Mouse (Mus musculus) T-helper 1 cell (primary cell): Measurements from ENCODE around the gene Ephx3.
"Not testable (repeated sequence)": the region's sequence is repeated elsewhere in the genome, so short reads cannot be mapped to it uniquely, and the experiment has no call there.

Experiments used
- in situ Hi-C: fragments of 300-600 bp; cut with MboI, MseI; formaldehyde crosslinking; loops from one replicate; pipeline ENCODE4 v1.15.1; 2025; ENCODE audit warnings: high pct_unique_total_duplicates

The Ephx3 gene

DNA sequence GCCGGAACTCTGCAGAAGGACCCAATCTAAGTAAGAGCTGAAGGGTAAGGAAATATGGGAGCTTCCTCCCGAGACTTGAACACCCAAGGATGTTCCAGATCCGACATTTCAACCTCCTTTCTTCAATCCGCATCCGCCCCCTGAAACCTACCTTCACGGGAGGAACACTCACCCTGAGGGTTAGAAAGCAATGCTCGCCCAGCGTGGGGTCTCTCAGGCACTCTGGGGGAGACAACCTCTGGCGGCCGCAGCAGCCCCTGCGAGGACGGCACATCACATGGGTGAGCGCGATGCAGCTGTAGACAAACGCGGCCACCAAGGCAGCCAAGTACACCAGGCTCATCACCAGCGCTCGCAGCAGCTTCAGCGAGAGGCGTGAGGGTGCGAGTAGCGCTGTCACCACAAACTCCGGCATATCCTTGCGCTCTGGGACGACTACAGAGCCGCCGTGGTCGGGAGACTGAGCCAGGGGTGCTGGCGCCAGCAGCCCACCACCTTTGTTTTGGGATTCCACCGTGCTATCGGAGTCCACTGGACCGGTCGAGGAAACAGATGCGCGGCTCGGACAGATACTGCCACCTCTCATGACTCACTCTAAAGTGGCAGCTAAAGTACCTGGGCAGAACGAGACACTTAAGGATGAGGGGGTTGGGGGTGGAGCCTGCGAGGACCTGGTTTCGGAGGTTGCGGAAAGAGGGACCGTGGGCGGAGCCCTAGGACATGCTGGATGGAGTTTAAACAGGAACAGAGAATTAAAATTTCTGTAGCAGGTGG is at the start of gene Ephx3:
Ephx3 (minus strand) TSS at position 687 of the 774 bp plus-strand sequence.
- in situ Hi-C loops: no loop called here

DNA sequence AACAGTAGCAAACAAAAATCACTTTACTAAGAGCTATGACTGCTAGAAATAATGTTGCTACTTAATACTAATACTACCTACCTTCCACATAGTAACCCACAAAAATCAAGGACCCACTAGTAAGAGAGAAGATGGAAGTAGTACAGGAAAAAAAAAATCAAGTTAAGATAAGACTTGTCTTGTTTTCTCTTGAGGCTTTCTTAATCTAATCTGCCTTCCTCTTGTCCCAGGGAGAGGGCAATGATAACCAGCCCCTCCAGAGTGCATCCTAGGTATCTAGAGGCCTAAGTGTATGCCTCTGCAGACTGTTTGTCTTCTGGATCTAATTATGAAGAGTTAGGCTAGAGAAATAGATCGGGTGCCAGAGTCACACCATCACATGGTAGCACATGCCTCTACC is 49.2 kb upstream of the Ephx3 start:
- in situ Hi-C loops: no loop called here

DNA sequence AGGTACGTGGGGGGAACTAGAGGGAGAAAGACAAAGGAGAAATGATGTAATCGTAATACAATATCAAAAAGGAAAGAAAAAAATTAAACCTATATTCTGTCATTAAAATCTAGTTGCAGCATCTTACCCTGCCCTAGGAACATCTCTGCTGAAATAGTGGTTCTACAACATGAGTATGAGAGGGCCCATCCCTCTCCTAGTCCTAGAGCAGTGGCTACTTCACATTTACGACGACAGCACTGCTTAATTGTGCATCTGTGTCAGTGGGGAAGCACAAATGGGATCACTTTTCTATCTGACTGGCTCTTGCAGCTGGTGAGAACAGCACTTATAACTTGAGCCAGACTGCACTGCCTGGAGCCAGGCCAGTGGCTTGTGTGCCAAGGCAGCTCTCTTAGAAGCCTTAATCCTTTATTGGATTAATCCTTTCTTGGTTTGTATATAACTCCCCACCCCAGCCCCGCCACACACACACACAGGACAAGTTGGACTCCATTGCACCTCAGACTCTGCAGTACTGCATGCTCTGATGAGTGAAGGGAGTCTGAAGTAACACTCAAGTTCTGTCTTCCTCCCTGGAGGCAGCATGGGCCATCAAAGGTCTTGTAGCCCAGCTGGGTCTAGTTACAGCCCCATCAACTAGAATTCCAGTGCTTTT is 46.3 kb upstream of the Ephx3 start:
- in situ Hi-C loops: no loop called here

DNA sequence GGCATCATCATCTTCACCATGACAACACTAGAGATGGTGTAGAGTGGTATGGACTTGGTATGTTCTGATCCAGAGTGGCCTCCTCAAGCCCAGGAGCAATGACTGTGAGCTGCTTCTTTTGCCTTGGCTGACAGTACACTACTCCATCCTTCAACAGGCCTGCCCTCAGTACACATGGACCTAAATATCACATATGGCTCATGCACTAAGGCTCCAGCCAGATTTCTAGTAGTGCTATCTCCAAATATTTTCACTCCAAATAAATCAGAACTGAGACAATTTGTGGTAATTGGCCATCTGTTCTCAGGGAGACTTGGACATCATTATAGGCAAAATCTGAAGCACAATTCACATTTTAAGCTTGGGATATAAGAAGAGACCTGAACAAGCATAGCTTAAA is 43.8 kb upstream of the Ephx3 start:
- in situ Hi-C loops: no loop called here

DNA sequence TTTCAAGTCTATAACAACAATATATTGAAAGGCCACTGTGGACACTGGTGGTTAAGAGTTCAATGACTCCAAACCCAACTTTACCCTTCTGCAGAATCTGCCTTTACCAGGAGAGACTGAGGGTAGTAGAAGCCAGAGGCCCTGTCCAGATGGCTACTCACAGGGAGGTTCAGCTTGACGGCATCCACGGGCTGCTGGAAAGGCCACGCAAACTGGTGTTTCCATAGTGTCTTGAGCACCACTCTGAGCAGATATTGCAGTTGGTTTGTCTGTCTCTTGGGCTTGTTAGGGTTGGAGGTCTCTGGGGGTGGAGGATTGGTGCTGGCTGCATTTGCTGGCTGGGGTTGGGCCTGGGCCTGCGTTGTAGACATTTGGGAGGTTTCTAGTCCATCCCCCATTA is 39.9 kb upstream of the Ephx3 start:
- in situ Hi-C loops: no loop called here

DNA sequence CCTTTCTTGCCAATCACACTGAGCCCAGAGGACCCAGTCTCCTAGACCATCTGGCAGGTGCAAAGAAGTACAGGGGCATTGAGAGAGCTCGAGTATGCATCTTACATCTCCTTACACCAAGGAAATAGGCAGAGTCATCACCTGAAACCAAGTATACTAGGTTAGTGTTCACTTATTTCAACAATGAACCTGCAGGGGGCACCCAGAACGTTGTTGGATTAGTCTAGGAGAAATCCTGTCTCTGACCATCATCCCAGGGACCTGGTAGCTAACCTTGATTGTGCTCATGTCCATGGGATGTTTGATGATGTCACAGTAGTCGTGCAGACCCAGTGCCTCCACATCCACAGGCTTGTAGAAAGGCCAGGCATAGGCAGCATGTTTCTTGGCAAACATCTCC is 31.5 kb upstream of the Ephx3 start:
- in situ Hi-C loops: loop anchor here (5.0 kb wide), 1 partner anchor 86 kb away; no protein-coding TSS in a partner anchor

DNA sequence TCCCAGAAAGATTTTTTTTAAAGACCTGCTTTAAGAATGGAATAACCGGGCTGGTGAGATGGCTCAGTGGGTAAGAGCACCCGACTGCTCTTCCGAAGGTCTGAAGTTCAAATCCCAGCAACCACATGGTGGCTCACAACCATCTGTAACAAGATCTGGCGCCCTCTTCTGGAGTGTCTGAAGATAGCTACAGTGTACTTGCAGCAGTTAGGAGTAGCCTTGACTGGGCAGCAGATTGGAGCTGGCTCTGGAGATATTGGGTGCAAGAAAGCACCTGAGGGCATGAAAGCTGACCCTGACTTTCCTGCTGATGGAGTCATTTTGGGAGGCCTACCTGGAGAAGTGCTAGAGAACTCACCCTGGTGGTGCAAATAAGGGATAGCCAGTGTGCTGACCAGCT is 26.2 kb upstream of the Ephx3 start:
- in situ Hi-C loops: not testable (repeated sequence)

DNA sequence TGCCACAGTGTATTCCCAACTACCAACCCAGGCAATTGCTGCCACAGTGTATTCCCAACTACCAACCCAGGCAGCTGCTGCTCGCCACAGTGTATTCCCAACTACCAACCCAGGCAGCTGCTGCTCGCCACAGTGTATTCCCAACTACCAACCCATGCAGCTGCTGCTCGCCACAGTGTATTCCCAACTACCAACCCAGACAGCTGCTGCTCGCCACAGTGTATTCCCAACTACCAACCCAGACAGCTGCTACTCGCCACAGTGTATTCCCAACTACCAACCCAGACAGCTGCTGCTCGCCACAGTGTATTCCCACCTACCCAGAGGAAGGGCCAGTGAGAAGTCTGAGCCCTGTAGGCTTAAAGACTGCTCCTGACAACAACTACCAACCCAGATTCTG is 22.2 kb upstream of the Ephx3 start:
- in situ Hi-C loops: not testable (repeated sequence)

DNA sequence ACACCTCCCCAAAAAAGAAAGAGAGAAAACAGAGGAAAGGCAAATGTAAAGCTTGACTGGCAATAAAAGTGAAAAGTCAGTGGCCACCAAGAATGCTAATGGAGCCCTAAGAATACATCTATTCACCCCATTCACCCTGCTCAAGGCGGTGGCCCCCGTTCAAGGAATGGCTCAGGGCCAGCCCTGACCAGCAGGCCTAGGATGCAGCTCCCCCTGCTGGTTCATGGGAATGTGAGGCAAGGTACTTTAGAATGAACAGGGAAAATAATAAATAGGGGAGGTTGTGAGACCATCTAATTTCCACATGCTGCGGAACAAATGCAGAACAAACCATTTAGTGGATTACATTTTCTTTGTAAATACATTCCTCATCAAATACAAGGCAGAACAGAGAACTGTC is 20.4 kb upstream of the Ephx3 start:
- in situ Hi-C loops: loop anchor here (5.0 kb wide), 1 partner anchor 33 kb away; no protein-coding TSS in a partner anchor

DNA sequence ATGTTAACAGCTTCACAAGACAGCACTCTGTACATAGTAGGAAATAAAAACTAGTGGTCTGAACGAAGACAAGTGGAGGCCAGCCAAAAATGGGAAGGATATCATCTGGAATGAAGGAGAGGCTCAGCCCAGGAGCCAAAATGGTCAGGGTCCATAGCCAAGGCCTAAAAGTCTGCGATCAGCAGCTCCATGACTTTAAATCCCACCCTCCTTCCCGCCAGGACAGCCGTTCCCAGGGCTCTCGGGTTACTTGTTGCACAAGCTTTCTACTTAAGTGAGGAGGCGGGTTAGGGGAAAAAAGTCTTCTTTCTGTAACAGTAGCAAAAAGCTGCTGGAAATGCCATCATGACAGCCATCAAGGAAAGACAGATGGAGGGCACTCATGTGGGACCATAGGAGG is 19.8 kb upstream of the Ephx3 start:
- in situ Hi-C loops: loop anchor here (5.0 kb wide), 1 partner anchor 33 kb away; no protein-coding TSS in a partner anchor

DNA sequence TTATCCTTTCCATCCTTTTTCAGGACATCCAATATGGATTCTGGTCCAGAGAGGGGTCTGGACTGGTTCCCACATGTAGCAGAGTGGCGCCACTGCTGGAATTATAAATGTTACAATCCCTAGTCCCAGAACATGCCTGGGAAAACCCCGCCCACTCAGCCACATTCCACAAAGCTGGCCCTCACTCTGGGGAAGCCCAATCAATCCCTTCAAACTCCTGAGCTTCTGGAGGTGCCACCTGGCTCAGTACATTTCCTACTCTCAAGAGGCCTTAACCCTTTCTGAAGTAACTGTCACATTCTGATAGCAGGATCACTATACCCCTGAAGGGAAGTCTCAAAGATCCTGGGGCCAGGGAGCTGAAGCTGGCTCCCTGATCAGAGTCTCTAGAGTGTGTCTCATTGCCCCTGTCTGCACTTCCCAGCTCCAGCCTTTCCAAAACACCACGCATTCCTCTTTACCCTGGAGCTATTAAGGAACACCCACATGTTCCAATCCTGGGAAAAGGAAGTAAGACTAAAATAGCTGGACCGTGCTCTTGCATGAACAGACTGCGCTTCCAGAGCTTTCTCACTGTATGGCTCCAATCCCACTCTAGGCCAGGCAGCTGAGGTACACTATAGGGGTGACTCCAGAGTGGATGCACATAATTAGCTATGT is 18.4 kb upstream of the Ephx3 start:
- in situ Hi-C loops: loop anchor here (5.0 kb wide), 1 partner anchor 35 kb away; no protein-coding TSS in a partner anchor

DNA sequence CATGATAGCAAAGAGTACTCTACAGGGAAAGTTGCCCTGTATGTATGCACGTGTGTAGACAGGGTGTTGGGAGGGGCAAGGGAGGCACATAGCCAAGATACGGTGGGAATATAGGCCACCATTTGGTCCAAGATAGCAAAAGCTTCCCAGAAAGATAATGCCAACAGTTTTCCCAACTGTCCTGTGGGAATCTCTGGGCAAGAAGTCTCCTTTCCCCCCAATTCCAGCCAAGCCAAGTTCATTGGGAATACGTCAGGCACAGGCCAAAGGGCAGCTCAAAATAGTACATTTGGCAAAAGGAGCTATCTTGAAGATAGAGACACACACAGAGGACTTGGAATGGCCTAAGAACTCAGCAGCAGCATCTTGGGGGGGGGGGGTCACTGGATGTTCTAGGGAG is 16.0 kb upstream of the Ephx3 start:
- in situ Hi-C loops: loop anchor here (5.0 kb wide), 1 partner anchor 37 kb away; no protein-coding TSS in a partner anchor

DNA sequence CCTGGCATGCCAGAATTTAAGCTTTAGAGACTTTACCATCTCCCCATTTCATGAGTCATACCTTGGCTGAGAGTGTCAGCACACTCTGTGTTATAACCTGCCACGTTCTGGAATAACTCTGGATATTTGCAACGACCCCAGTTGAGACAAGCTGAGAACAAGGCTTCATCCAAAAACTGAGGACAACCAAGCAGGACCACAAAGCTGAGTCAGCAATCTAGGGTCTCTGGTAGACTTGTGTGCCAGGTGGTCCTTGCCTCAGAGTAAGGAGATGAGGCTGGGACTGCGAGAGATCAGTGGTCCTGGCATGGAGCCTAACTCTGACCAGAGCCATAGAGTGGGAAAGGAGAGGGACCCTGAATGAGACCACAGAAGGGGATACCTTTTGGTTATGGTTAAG is 13.6 kb upstream of the Ephx3 start:
- in situ Hi-C loops: no loop called here

DNA sequence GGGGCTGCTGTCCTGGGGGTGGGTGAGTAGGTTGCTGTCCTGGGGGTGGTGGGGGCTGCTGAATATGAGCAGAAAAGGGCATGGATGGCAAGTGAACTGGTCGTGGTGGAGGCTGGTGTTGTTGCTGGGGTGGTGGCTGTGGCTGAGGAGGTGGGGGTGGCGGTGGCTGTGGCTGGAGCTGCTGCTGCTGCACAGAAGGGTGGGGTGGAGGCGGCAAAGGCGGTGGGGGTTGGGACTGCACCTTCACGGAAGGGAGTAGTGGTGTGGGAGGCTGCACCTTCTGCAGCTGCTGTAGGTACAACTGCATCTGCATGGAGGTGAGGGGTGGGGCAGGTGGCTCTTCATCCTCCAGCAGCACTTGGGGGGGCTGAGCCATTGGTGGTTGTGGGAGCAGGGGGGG is 11.7 kb upstream of the Ephx3 start:
- in situ Hi-C loops: no loop called here

DNA sequence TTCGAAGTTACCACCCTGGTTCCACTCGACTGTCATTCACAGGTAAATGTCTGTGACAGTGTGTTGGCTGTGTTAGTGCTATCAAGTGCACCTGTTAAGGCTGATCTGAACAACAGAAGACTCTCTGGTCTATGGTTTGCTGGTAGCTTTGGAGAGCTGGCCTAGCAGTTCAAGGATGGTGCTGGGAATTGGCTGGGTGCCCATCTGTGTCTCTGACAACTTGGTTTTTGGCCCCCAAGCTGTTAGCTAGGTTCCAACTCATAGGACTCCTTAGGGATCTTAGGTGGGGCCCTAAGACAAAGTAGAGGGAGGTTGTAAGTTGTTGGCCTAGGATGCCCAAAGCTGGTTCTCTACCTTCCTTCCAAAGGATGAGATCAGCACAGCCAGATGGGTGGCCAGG is 10.4 kb upstream of the Ephx3 start:
- in situ Hi-C loops: no loop called here

DNA sequence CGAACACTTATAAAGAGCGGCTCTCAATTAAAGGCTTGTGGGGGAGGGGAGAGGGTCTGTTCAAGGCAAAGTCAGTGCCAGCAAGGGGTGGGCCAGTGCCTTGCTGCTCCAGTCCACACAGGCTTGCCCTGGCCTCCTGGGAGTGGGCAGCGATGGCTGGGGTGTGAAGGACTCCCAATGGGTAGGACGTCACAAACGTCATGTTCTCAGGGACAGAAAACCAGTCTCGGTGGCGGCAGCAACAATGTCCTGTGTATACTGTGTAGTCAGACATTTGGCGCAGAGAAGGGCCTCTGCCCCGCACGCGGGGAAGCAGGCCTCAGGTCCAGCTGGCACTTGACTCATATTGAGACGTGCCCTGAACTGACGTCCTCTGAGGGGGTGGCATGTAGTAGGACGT is 7.8 kb upstream of the Ephx3 start:
- in situ Hi-C loops: no loop called here

DNA sequence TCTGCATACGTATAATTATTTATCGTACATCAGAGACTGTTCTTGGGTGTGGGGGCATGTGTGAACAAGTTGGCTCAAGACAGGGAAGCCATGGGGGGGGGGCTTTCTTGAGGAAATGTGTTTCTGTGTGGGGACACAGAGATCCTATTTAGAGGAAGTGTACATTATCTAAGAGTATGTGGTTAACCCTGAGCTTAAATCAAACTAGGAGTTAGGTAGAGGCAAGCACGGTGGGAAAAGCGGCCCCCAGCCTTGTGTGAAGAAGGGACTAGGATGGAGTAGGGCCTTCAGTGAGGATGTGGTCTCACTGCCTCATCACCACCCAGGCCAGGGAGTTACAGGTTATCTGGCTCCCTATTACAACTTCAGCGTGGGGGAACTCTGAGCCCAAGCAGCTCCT is 6.4 kb upstream of the Ephx3 start:
- in situ Hi-C loops: no loop called here

DNA sequence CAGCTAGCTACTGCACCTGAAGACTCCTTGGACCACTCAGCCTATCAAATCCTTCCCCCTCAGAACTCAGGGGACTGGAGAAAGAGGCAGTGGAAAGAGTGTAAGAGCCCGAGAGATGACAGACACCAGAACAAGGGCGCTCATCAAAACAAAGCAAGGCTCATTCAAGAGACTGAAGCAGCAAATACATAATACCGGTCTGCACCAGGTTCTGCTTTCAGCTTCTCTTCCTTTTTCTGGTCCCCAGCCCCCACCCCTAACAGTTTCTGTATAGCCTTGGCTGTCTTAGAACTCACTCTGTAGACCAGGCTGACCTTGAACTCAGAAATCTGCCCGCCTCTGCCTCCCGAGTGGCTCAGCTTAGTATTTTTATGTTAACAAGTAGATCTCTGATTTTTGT is 3.7 kb upstream of the Ephx3 start:
- in situ Hi-C loops: no loop called here

DNA sequence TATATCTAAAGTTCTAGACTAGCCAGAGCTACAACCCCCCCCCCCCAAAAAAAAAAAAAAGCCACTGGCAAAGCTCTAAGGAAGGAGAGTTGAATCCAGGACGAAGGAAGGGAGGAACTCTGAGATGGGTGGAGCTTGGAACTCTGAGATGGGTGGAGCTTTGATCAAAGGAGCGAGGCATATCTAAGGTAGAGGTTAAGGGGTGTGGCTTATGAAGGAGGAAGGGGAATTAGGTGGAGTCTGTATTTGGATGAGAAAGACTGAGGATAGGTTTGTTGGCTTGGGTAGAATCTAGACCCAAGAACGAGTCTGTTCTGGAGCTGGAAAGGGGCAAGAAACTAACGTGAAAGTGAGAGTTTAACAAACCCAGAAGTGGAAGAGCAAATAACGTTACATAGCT is 501 bp upstream of the Ephx3 start:
- in situ Hi-C loops: no loop called here

DNA sequence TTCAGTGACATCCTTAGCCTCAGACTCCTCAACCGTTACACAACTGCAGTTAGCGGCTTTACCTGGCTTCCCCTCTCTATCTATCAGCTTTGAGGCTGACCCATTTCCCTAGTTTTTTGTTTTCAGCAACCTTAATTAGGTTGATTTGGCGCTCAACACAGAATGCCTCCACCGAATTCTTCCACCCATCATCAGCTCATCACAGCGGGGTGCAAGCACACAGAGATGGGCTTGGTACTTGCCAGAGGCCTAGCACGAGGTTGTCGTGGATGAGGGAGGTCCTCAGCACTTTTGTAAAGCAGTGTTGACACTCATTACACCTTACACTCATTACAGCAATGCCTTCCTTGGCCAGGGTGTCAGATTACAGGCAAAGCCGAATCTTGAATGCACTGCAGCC is 6.3 kb downstream of the Ephx3 start:
- in situ Hi-C loops: no loop called here

DNA sequence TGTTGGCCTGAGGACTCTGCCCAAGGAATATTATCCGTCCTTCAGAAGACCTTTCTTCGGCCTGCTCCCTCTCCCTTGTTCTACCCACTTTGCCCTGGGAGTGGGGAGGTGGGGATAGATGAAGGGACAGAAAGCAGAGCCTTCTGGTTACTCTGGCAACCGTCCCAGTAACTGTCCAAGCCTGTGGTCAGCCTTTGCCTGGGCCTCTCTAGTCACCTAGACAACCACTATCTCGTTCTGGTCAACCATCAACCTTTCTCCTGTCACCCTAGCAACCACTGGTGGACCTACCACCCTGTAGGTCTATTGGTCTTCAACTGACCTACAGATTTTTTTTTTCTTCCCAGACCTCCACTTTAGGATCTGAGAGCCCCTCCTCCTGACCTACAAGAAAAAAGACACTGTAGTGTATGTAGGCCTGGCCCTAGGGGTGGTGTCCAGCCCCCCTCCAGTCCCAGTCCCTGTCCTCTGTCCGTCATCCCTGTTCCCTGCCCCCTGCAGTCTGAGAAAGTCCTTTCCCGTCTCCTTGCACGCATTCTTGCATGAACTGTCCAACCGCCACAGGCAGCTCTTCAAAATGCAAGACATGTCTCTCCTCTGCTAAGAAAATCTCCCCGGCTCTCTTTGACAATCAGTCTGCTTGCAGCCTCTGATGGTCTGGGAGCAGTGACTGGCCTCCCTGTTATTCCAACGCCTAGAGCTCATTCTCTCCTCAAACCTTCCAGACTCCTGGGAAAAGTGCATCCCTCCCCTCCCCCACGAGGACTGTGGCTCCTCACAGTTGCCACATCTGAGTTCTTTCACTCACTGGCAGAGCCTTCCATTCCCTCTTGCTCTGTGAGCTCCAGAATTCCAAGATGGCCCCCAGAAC is 9.5 kb downstream of the Ephx3 start:
- in situ Hi-C loops: no loop called here

DNA sequence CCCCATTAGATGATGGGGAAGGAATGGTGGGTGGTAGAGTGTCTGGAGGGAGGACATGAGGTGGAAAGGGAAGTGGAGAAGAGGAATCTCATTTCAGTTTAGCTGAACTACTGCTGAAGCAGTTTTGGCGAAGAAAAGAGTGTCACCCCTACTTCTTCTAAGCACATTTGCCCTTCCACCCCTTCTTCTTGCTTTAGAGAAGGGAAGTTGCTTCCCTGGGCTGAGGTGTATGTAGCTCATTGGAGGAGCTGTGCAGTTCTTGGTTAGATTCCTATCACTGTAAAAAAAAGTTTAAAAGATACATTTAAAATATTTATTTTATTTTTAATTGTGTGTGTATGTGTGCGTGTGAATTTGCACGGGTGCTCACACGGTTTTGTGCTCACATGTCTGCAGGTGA is 12.4 kb downstream of the Ephx3 start:
- in situ Hi-C loops: no loop called here
